Mouse (Mus musculus) ES-E14 (cell line): Measurements from ENCODE around the gene Ube2o. TPM values are rescaled to one million over a fixed set of nuclear protein-coding genes. Genes with fewer than 3 reads are reported as not detected.
"Not testable (repeated sequence)": the region's sequence is repeated elsewhere in the genome, so short reads cannot be mapped to it uniquely, and the experiment has no call there.

Experiments used
- DNase-seq: peaks from one replicate; pipeline ENCODE4 v3.0.0-alpha.2; 2013; ENCODE audit warnings: low read depth, low spot score
- H3K27ac ChIP-seq: 2 replicates; pipeline ENCODE4 v1.5.1; 2012; ENCODE audit warnings: low read depth, mild to moderate bottlenecking, low read length, moderate library complexity, mixed read lengths; ENCODE audit not compliant: poor library complexity, insufficient read depth, severe bottlenecking
- H3K36me3 ChIP-seq: 2 replicates; pipeline ENCODE4 v1.6.1; 2012; ENCODE audit warnings: mild to moderate bottlenecking, low read length, moderate library complexity, mixed read lengths; ENCODE audit not compliant: control insufficient read depth, poor library complexity, insufficient read depth, severe bottlenecking
- H3K4me1 ChIP-seq, 2 experiments: fragments of 150-350 bp in 1 of 2; sonication (generic) in 1 of 2; 2 replicates each; pipeline ENCODE4 v1.6.1; 2012; ENCODE audit warnings: low read length in 2 of 2, mild to moderate bottlenecking in 1 of 2, mixed read lengths in 1 of 2; ENCODE audit not compliant: control insufficient read depth in 2 of 2, insufficient read depth in 2 of 2, poor library complexity in 1 of 2
- H3K4me3 ChIP-seq, 2 experiments: fragments of 150-350 bp in 1 of 2; sonication (generic) in 1 of 2; 2 replicates each; pipeline ENCODE4 v1.5.1; 2012; ENCODE audit warnings: low read length in 2 of 2, low read depth in 1 of 2, mild to moderate bottlenecking in 1 of 2, mixed read lengths in 1 of 2; ENCODE audit not compliant: insufficient read depth in 1 of 2, poor library complexity in 1 of 2, severe bottlenecking in 1 of 2
- H3K9ac ChIP-seq: 2 replicates; pipeline ENCODE4 v1.6.1; 2012; ENCODE audit warnings: low read depth, mild to moderate bottlenecking, low read length, mixed read lengths; ENCODE audit not compliant: poor library complexity, insufficient read depth, severe bottlenecking
- H3K9me3 ChIP-seq: fragments of 150-350 bp; sonication (generic); 2 replicates; pipeline ENCODE4 v1.6.1; 2012; ENCODE audit warnings: low read depth, mild to moderate bottlenecking, low read length; ENCODE audit not compliant: control insufficient read depth, insufficient read depth
- CHD2 ChIP-seq: IDR thresholded peaks from 2 replicates; pipeline ENCODE4 v1.6.1; 2014; ENCODE audit warnings: mild to moderate bottlenecking, low read depth, low read length, inconsistent platforms
- HCFC1 ChIP-seq: IDR thresholded peaks from 2 replicates; pipeline ENCODE4 v1.6.1; 2012; ENCODE audit warnings: low read length, inconsistent platforms, borderline replicate concordance; ENCODE audit not compliant: insufficient read depth
- MAFK ChIP-seq: IDR thresholded peaks from 2 replicates; pipeline ENCODE4 v1.6.1; 2014; ENCODE audit warnings: mild to moderate bottlenecking, low read depth, low read length, inconsistent platforms; ENCODE audit not compliant: insufficient read depth
- ZC3H11A ChIP-seq: IDR thresholded peaks from 2 replicates; pipeline ENCODE4 v1.6.1; 2012; ENCODE audit warnings: low read depth, mild to moderate bottlenecking, inconsistent platforms, low read length, borderline replicate concordance
- ZNF384 ChIP-seq: IDR thresholded peaks from 2 replicates; pipeline ENCODE4 v1.6.1; 2012; ENCODE audit warnings: low read depth, low read length, inconsistent platforms
- in situ Hi-C, 2 experiments: fragments of 600-800 bp; cut with MboI; formaldehyde crosslinking; loops; one replicate each; pipeline ENCODE4 v1.15.1; 2025; ENCODE audit warnings: low sequenced_read_pairs in 2 of 2, inconsistent platforms in 1 of 2; ENCODE audit not compliant: unreplicated experiment in 2 of 2
- total RNA-seq: library from RNA; depleted of rRNA; stranded (reverse); fragments of 300-350 nt; gene quantifications from 2 replicates; pipeline ENCODE4 v1.2.3, GENCODE M21; 2012

The Ube2o gene
- total RNA-seq, 1 experiment: 45.2 TPM

- in situ Hi-C loops: no loop called here
- no peak for DNase-seq
- Histone ChIP-seq H3K9me3 (no peaks in the 10 kb centered on the region), H3K9ac (no peak overlapping the region), H3K27ac (no peak overlapping the region), H3K36me3 (peaks cover 11% of the 10 kb centered on the region; the same call in 1 of the 2 replicates), H3K4me1 (peaks cover 2 to 26% of the 10 kb centered on the region in 2 experiments; a peak in 2 of 4 replicates), H3K4me3 (no peak overlapping the region)
- TF ChIP-seq ZC3H11A (no peak), MAFK (no peak), ZNF384 (no peak), CHD2 (no peak), HCFC1 (no peak)
Measured at GRCm38 (mm10) chr11:116611883-116612282, 30.6 kb upstream of the Ube2o start.

DNA sequence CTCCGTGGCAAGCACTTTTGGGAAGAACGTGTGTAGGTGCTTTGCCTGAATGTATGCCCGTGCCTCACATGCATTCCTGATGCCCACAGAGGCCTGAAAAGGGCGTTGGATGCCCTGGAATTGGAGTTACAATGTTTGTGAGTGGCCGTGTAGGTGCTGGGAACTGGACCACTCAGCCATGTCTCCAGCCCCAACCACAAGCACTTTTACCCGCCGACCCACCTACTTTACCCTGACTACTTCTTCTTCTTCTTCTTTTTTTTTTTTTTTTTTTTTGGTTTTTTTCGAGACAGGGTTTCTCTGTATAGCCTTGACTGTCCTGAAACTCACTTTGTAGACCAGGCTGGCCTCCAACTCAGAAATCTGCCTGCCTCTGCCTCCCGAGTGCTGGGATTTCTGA is 29.9 kb upstream of the Ube2o start:
- H3K27ac ChIP-seq, H3K9ac ChIP-seq, H3K4me3 ChIP-seq, DNase-seq, H3K9me3 ChIP-seq, in situ Hi-C loops: not testable (repeated sequence)
- H3K4me1 ChIP-seq: peaks cover 0 to 21% of the 10 kb centered on the region in 2 experiments; a peak in 2 of 4 replicates
- H3K36me3 ChIP-seq: peaks cover 11% of the 10 kb centered on the region; the same call in 1 of the 2 replicates

DNA sequence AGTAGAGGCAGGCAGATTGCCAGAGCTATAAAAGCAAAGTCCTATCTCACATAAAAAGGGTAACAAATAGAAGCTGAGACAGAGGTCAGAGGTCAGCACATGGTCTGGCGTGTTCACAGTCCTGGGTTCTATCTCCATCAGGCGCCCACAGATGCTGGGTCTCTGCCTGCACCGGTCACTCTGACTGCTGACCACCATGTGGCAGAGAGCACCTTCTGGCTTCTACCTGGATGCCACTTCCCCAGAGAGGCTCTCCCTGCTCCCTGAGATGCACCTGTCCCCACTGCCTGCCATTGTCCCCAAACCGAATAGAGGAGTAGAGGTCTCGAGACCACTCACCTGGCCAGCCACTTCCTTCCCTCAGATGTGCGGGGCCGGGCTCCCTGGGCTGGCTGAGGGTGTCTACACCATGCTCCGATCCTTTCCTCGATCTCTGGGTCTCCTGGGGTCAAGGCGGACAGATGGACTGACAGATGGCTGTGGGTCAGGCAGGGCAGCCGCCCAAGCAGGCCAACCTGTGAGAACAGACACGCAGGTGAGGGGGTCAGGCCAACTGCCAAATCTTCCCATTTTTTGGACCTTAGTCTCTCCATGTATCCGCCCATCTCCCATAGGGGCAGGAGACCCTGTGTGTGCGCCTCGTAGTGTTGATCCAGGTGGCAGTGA is 28.9 kb upstream of the Ube2o start:
- TF ChIP-seq MAFK (no peak), ZNF384 (no peak), HCFC1 (no peak), ZC3H11A (no peak), CHD2 (no peak)
- in situ Hi-C loops: no loop called here
- H3K27ac ChIP-seq: no peak overlapping the region

GRCm38 (mm10) chr11:116607717-116608116 is 26.5 kb upstream of the Ube2o start:
- Histone ChIP-seq H3K9ac (no peak overlapping the region), H3K9me3 (no peaks in the 10 kb centered on the region), H3K4me1 (peaks cover 2 to 33% of the 10 kb centered on the region in 2 experiments; a peak in 2 of 4 replicates), H3K36me3 (peaks cover 23% of the 10 kb centered on the region; the same call in 1 of the 2 replicates), H3K4me3 (no peak overlapping the region), H3K27ac (no peak overlapping the region)
- TF ChIP-seq ZC3H11A: no peak
- TF ChIP-seq ZNF384: no peak
- TF ChIP-seq MAFK: no peak
- DNase-seq: no peak
- in situ Hi-C loops: no loop called here

More for the DNA sequence above, 28.9 kb upstream of the Ube2o start:
- Histone ChIP-seq H3K4me1 (peaks cover 0 to 21% of the 10 kb centered on the region in 2 experiments; a peak in 2 of 4 replicates), H3K9ac (no peak overlapping the region), H3K4me3 (peak overlapping the region in 1 of 2 experiments; percentile 6; a peak in 1 of 4 replicates), H3K36me3 (peaks cover 16% of the 10 kb centered on the region; the same call in 1 of the 2 replicates), H3K9me3 (no peaks in the 10 kb centered on the region)
- DNase-seq: no peak

DNA sequence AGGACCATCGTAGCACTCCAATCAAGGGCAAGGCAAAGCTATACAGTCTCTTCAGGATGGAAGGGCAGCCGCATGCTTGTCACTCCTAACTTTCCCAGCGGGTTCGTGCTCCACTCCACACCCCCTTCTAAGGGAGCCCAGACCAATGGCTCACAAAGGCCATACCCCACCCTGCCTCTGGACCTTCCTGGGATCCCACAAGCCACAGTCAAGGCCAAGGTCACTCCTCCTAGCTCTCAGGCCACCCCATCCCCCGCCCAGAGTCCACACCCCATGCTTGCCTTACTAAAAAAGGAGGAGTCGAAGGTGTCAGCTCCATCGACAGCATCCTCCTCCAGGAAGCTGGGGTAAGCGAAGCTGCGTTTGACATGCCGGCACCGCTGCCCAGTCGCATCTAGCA is 22.9 kb upstream of the Ube2o start:
- H3K9me3 ChIP-seq: no peaks in the 10 kb centered on the region
- no peak for DNase-seq
- peaks cover 2 to 30% of the 10 kb centered on the region in 2 experiments; a peak in 2 of 4 replicates for H3K4me1 ChIP-seq
- 0 out of 2 replicates have a peak overlapping the region, but pooled peaks have one; percentile 22 for H3K9ac ChIP-seq
- TF ChIP-seq MAFK (no peak), ZNF384 (no peak), CHD2 (no peak), HCFC1 (no peak)
- H3K27ac ChIP-seq: no peak overlapping the region; the same call in 1 of the 2 replicates
- in situ Hi-C loops: no loop called here
- no peak overlapping the region for H3K4me3 ChIP-seq
- H3K36me3 ChIP-seq: peaks cover 51% of the 10 kb centered on the region
